Mouse (Mus musculus): Measurements from ENCODE around the gene Wnt4.
A peak's percentile ranks its signal among the peaks of the same experiment; 100 is the strongest.

Gene Wnt4

GRCm38 (mm10) chr4:137306991-137307706 lies 29.9 kb downstream of the Wnt4 start:
- no peak for DNase-seq (ENCODE audit: low read depth)

GRCm38 (mm10) chr4:137308377-137308776 lies 31.1 kb downstream of the Wnt4 start:
- peak; percentile 34 for DNase-seq (ENCODE audit: low read depth)

DNA sequence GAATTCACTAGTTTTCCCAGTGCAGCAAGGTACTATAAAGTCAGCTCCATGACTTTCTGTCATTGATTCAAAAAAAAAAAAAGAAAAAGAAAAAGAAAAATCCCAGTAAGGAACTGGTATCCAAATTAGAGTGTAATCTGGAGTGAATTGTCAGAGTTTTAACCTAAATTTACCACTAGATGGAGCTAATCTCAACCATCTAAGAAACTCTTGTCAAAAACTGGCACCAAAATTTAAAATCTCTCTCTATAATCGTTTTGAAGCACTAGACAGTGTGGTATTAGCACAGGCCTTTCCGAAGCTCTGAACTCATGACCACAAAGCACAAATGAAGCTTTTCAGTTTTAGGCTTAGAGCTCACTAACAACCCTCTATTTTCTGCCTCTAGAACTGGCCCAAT lies 36.2 kb downstream of the Wnt4 start:
- DNase-seq (ENCODE audit: low read depth): peak; percentile 29

DNA sequence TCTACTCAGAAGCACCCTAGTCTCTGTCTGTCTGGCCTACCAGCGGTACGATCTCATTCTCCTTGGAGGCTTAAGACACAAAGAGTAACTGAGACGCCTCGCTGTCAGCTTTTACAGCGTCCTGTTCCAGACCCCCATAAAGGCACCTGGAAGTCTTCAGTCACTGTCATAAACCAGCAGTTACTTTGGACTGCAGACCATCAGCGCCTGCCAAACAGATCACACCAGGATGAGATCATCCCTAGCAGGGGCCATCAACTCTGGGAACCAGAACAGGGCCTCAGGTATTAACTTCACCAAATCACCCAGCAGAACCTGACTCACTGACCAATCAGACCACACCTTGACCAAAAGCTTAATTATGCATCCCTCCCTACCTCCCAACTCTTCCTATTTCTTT lies 37.3 kb downstream of the Wnt4 start:
- DNase-seq (ENCODE audit: low read depth): no peak

DNA sequence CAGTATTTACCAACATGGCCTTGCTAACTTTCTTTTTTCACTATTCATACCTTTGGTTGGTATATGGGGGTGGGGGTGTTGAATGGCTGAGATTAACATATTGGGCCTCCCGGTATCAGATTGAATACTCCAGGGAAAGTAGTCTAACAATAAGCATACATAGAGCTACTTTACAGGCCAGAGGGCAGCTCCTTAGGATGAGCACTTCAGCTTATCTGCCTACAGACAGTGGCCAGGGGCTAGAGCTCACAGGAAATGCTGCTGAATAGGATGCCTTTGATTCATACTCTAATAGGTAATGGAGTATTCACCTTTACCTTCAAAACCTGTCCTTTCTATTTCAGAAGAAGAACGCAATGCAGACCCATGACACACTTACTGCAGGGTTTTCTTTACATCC lies 37.8 kb downstream of the Wnt4 start:
- DNase-seq (ENCODE audit: low read depth): no peak

- DNase-seq (ENCODE audit: low read depth): no peak
Observed at GRCm38 (mm10) chr4:137316027-137316770, 38.9 kb downstream of the Wnt4 start.

DNA sequence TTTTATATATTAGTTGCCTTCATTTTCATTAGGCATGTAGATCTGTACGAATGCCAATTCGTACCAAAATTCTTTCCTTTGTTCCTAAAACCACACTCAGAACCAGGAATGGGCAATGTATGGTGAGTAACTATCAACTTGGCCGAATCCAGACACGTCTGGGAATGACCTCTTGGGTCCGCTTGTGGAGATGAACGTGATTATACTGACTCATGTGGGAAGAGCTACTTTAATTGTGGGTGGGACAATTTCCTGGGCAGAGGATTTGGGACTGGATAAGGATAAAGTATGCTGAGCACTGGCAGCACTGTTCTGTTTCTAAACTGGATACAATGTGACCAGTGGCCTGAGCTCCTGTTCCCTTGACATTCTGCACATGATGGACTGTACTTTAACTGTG lies 47.6 kb downstream of the Wnt4 start:
- DNase-seq (ENCODE audit: low read depth): no peak

DNA sequence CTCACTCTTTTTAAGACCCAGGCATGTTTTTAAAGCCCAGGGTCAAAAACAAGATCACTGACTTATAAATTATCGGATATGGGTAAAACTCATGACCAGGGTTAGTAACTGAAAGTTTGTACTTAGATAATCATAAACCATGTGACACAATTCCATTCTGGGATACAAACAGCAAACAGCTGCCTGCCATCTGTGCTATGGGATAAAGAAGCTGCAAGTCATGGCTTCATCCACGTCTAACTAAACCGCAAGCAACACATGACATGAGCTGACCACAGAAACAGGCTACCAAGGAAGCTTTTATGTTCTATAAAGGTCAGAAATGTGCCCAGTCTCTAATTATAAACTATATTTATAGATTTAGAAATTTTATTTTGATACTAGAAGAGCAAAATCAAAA lies 49.2 kb downstream of the Wnt4 start:
- DNase-seq (ENCODE audit: low read depth): no peak

DNA sequence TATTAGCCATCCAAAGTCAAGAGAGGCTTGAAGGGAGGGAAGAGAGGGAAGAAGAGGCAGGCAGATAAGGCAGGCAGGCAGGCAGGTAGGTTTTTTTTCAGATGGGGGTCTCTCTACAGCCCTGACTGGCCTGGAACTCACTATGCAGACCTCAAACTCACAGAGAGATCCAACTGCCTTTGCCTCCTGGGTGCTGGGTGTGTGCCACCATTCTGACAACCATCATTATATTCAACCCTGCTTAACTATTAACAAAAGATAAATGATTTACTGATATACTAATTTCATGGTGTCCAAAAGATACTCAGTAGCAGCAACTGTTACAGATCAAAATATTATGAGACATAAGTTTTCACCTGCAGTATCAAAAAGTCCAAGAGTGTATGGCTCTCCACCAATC lies 54.8 kb downstream of the Wnt4 start:
- no peak for DNase-seq (ENCODE audit: low read depth)

- DNase-seq (ENCODE audit: low read depth): no peak
Observed at GRCm38 (mm10) chr4:137336468-137336867, 59.2 kb downstream of the Wnt4 start.

DNA sequence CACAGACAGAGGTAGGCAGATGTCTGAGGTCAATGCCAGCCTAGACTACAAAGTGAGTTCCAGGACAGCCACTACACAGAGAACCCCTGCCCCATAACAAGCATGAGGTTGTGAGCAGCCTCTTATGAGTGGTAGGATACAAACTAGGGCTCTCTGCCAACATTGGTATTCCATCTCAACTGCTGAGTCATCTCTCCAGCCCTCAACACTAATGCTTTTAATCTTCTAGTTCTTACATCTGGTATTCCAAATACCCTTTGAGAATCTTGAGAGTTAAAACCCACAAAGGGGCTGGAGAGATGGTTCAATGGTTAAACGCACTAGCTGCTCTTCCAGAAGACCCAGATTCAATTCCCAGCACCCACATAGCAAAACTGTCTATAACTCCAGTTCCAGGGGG lies 62.1 kb downstream of the Wnt4 start:
- no peak for DNase-seq (ENCODE audit: low read depth)

- no peak for DNase-seq (ENCODE audit: low read depth)
Observed at GRCm38 (mm10) chr4:137342816-137343215, 65.5 kb downstream of the Wnt4 start.

DNA sequence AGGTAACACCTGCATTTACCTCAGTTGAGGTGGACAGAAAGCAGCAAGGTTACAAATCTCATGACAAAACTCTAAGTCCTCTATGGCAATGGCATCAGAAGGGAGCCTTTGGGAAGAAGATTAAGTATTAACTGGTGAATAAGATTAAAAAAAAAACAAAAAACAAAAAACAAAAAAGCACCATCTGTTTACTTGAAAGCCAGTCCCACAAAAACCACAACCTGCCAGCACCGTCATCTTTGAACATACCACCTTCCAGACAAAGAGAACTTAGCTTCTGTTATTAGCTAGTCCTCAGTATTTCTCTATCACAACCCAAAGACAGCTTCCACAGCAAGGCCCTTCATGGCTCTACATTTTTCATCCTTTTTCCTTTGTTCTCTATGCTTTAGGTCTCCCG lies 67.8 kb downstream of the Wnt4 start:
- no peak for DNase-seq (ENCODE audit: low read depth)

- no peak for DNase-seq (ENCODE audit: low read depth)
Observed at GRCm38 (mm10) chr4:137345790-137346189, 68.5 kb downstream of the Wnt4 start.
